Mouse (Mus musculus) heart, adult 8-10 months (tissue): Measurements from ENCODE around the gene Fam89a. TPM values are rescaled to one million over a fixed set of nuclear protein-coding genes. Genes with fewer than 3 reads are reported as not detected.

Source experiments
- DNase-seq: peaks from one replicate; pipeline ENCODE4 v3.0.0; 2022; ENCODE audit warnings: low spot score
- total RNA-seq, 4 experiments: library from RNA; stranded (reverse); gene quantifications; 2 replicates each; pipeline ENCODE4 v1.2.4; 2022

Fam89a gene
- 1 to 10 TPM in 3 of 4 experiments, under 1 TPM in 1; 0.72 to 1.5 (median 1.4) TPM for total RNA-seq

GRCm38 (mm10) chr8:124751709-124752173 lies at the start of gene Fam89a:
Fam89a (minus strand) TSS chr8:124751832.
- DNase-seq, result peak; percentile 15

- DNase-seq, result no peak
These were observed 48.9 kb upstream of the Fam89a start for GRCm38 (mm10) chr8:124800542-124800941.

GRCm38 (mm10) chr8:124795781-124796488 lies 44.3 kb upstream of the Fam89a start:
- DNase-seq, result no peak

GRCm38 (mm10) chr8:124794486-124794780 lies 42.8 kb upstream of the Fam89a start:
- DNase-seq, result no peak

GRCm38 (mm10) chr8:124793661-124794485 lies 42.2 kb upstream of the Fam89a start:
- DNase-seq, result no peak

GRCm38 (mm10) chr8:124793172-124793651 lies 41.6 kb upstream of the Fam89a start:
- peak; percentile 66 for DNase-seq

- DNase-seq, result no peak
These were observed 41.1 kb upstream of the Fam89a start, which contains the start of gene Trim67 for GRCm38 (mm10) chr8:124792708-124793107. Trim67 (plus strand) TSS chr8:124793092.

- no peak for DNase-seq
These were observed 40.6 kb upstream of the Fam89a start for GRCm38 (mm10) chr8:124792186-124792585.

GRCm38 (mm10) chr8:124791751-124792150 lies 40.1 kb upstream of the Fam89a start:
- DNase-seq, result no peak

- DNase-seq, result no peak
These were observed 39.0 kb upstream of the Fam89a start for GRCm38 (mm10) chr8:124790676-124791075.

- no peak for DNase-seq
These were observed 33.0 kb upstream of the Fam89a start for GRCm38 (mm10) chr8:124784613-124785012.

GRCm38 (mm10) chr8:124783228-124783627 lies 31.6 kb upstream of the Fam89a start:
- no peak for DNase-seq

GRCm38 (mm10) chr8:124782431-124782830 lies 30.8 kb upstream of the Fam89a start:
- no peak for DNase-seq

GRCm38 (mm10) chr8:124780236-124780635 lies 28.6 kb upstream of the Fam89a start:
- DNase-seq, result peak; percentile 58

- DNase-seq, result peak; percentile 43
These were observed 24.1 kb upstream of the Fam89a start for GRCm38 (mm10) chr8:124775695-124776094.

- no peak for DNase-seq
These were observed 20.8 kb upstream of the Fam89a start for GRCm38 (mm10) chr8:124772389-124772788.

- no peak for DNase-seq
These were observed 11.4 kb upstream of the Fam89a start for GRCm38 (mm10) chr8:124763061-124763460.

- no peak for DNase-seq
These were observed 6.9 kb upstream of the Fam89a start for GRCm38 (mm10) chr8:124758544-124758943.

- no peak for DNase-seq
These were observed 5.0 kb upstream of the Fam89a start for GRCm38 (mm10) chr8:124756601-124757000.

- no peak for DNase-seq
These were observed 4.5 kb upstream of the Fam89a start for GRCm38 (mm10) chr8:124756153-124756552.

GRCm38 (mm10) chr8:124755481-124755880 lies 3.8 kb upstream of the Fam89a start:
- no peak for DNase-seq

GRCm38 (mm10) chr8:124754792-124755190 lies 3.2 kb upstream of the Fam89a start:
- DNase-seq, result no peak
